Mouse (Mus musculus): ENCODE measurements around the gene Slc22a12.

Gene Slc22a12

DNA sequence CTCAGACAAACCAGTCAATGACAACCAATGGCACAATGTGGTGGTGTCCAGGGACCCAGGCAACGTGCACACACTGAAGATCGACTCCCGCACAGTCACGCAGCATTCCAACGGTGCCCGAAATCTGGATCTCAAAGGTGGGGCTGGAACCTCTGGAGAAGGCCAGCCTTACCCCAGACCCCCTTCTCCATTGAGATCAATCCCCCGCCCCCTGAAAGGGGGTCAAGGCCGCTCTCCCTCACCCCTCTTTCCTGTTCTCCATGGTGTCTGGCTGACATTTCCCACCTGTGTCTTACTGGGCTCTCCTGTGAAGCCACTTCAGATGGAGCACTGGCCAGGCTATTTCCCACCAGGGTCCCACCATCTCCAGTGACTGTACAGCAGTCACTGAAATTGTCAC is 51.3 kb downstream of the Slc22a12 start:
- no peak for DNase-seq

DNA sequence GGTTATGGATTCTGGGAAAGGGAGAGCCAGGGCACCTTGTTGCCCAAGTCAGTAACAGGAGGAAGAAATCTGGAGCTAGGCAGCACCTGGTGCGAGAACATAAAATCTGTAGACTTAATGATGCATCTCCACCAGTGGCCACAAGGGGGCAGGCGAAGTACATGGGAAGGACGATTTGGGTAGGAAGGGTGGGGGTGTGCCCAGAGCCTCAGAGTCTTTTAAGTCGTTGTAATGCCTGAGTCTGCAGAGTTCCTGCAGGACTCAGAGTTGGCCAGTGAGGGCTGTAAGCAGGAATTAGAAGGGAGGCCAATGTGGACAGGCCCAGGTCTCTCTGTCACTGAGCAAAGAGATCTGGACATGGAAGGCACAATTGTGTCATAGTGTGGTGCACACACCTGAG is 53.8 kb downstream of the Slc22a12 start:
- peak; percentile 95 to 98 for DNase-seq
